Mouse (Mus musculus): ENCODE data around the gene Eef1akmt4.
"Not testable (repeated sequence)": the region's sequence is repeated elsewhere in the genome, so short reads cannot be mapped to it uniquely, and the experiment has no call there.

Gene Eef1akmt4

DNA sequence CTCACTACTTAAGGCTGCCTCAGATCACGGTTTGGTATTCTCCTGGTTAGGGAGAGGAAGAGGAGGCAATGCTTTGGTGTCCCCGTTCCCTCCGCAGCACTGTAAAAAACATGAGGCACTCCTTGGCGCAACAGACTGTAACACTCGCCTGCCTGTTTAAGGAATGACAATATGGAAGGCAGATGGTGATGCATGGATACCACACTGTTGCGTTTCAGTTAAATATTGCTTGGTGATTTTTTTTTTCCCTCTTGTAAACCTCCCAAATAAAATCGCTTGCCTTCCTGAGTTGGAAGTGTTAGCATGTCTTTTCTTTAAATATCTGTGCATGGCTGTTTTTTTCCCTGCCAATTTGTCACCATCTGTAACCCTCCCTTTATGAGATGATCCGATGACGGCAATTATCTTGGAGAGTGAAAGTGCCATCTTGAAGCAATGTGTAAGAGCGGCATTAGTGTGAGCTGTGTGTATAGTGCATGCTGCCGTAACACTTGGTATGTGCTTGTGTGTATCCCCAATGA is 17.5 kb downstream of the Eef1akmt4 start:
- no peak for DNase-seq

DNA sequence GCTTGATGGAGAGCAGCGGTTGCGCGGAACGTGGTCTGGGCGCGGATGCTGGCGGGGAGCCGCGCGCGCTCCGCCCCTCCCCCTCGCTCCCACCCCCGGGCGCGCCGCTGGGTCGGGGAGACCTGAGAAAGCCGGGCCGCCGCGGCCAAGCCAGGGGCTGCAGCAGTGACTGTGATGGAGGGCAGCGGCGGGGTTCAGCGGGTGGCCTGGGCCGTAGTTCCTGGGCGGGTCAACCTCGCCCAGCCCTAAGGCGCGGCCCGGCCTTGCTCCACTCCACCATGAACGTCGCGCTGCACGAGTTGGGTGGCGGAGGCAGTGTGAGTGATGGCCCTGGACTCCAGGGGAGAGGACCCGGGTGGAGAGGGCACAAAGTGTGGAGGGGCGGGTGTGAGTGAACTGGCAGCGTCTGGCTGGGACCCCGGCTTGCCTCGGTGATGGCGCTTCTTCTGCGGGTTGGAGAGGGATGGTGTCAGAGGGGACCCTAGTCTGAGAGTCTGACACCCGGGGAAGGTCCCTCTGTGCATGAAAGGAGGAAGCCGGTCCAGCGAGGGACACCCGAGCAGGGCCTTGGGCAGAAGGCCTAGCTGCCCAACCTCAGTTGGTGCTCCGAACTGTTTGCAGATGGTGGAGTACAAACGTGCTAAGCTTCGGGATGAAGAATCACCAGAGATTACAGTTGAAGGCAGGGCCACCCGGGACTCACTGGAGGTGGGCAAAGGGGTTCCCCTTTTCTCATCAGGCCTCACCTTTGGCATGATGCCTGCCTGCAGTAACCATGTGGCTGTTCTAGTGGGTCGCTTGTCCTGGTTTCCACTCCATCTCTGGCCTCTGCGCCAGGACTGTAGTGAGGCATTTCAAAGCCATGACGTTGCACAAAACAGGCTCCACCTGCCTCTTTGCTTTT is 18.6 kb downstream of the Eef1akmt4 start, which contains the start of gene Ece2:
Ece2 (plus strand) TSS at position 98 of the 904 bp plus-strand sequence.
- peak; percentile 52 for DNase-seq

DNA sequence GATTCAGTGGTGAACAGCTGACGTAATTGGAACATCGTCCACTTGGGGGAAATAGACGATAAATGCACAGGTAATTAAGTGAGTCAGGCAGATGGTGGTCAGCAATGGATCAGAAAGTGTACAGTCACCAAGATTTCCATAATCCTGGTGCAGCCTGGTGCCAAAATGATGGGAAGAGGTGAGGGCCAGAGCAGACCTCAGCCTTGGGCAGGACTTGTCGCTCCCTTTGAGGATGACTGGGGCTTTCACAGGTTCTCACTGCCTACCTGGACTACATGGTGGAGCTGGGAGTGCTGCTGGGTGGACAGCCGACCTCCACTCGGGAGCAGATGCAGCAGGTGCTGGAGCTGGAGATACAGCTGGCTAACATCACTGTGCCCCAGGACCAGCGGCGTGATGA is 26.0 kb downstream of the Eef1akmt4 start:
- no peak for DNase-seq

DNA sequence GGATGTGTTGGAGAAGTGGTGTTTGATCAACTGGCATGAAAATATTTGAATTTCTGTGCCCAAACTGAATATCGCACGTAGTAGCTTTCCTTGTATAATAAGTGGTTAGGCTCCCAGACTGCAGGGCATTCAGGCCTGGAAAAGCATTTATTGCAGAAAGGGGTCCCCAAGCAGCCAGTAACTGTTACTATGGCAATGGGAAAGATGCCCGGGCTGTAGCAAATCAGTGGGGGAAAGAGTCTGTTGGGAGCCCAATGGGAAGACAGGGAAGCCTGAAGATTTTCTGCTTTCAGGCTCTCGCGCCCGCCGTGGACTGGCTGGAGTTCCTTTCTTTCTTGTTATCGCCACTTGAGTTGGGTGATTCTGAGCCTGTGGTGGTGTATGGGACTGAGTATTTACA is 27.0 kb downstream of the Eef1akmt4 start:
- no peak for DNase-seq

DNA sequence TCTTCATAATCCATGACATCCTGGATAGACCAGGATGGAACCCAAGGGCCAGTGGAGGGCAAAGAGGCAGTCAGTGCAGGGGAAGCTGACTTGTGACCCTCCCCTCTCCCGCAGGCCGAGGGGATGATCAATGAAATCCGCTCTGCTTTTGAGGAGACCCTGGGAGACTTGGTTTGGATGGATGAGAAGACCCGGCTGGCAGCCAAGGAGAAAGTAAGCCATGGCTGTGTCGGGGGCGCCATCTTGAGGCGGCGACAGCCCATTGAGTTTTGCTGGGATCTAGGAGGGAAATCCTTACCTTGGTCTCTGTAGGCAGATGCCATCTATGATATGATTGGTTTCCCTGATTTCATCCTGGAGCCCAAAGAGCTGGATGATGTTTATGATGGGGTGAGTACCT is 30.8 kb downstream of the Eef1akmt4 start:
- DNase-seq: peak; percentile 80

DNA sequence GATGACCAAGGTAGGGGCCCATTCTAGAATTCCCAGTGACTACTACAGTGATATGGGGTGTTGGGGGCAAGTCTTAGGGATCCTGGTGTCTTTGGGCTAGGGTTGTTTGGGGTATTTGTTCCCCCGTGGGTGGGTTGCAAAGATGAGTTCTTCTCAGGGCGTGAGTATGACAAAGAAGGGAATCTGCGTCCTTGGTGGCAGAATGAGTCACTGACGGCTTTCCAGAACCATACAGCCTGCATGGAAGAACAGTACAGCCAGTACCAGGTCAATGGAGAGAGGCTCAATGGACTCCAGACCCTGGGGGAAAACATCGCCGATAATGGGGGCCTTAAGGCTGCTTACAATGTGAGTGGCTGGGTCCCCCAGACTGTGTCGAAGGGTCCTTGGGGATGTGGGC is 32.5 kb downstream of the Eef1akmt4 start:
- DNase-seq: no peak

DNA sequence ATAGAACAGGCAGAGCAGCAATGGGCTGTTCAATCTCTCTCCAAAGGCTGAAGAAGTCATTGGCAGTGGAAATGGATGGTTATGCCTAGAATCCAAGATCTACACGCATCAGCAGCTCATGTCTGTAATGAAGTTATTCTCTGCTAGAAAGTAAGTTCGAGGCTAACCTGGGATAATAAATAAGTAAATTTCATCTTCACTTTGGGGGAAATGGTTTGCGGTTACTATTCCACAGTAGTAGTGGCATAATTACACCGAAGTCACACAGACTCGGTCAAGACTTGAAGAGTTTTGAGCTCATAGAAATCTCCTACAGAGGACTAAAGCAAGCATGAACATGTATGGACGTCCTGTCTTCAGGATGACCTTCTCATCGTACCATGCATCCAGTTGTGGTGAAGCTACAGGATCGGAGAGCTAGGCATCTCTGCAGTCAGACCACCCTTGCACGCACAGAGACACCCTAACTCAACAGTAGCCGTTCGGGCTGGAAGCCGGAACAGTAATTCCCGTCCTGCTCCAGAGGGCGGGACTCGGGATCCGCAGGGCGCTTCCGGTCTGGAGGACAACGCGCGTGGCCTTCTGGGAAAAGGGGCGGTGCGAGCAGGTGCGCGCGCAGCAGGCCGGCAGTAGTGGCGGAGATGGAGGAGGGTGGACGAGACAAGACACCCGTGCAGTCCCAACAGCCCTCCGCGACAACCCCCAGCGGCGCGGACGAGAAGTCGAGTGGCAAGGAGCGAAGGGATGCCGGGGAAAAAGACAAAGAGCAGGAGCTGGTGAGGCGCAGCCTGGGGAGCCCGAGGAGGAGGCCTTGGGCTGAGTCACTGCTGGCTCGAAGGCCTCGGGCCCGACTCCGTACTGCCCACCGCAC is 39.9 kb downstream of the Eef1akmt4 start, which contains the start of gene Psmd2:
Psmd2 (plus strand) TSS at position 577 of the 871 bp plus-strand sequence.
- DNase-seq: peak; percentile 98

DNA sequence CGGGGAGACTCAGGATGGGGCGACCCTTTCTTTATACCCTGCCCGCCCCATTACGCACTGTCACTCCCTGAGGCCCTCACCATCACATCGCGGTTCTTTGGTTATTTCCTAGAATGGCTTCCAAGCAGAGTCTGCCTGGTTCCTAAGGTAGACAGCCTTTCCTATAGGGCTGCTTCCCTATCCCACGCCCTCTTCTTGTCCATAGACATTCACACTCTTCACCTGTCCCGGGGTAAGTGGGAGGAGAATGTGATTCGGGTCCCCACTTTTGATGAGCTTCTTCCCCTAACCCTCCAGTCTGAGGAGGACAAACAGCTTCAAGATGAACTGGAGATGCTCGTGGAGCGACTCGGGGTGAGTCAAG is 40.5 kb downstream of the Eef1akmt4 start:
- DNase-seq: no peak

DNA sequence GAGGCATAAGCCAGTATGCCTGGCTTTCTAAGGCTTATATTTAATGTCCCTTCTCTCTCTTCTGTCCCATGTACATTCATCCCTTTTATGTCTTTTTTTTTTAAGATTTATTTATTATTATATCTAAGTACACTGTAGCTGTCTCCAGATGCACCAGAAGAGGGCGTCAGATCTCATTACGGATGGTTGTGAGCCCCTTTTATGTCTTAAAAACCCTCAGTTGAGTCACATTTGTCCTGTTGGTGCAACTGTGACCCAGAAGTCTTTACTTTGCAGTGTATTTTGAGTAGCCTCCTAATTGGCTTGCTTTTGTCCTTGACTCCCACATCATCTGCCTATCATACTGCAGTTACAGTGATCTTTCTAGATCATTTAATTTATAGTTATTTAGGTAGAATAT is 41.9 kb downstream of the Eef1akmt4 start:
- DNase-seq: no peak

DNA sequence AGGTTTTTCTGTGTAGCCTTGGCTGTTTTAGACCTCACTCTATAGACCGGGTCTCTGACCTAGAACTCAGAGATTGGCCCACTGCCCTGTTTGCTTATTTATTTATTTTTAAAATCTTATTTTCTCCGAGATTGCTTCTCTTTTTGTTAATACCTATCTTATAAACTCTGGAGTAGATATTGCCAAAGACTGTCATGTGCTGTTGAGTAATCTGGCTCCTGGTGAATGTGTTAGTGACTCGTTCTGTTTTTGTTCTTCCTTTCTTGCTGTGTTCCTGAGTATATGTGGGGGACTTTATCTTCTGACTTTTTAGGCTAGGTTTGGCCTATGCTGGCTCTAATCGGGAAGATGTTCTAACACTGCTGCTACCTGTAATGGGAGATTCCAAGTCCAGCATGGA is 46.3 kb downstream of the Eef1akmt4 start:
- no peak for DNase-seq

DNA sequence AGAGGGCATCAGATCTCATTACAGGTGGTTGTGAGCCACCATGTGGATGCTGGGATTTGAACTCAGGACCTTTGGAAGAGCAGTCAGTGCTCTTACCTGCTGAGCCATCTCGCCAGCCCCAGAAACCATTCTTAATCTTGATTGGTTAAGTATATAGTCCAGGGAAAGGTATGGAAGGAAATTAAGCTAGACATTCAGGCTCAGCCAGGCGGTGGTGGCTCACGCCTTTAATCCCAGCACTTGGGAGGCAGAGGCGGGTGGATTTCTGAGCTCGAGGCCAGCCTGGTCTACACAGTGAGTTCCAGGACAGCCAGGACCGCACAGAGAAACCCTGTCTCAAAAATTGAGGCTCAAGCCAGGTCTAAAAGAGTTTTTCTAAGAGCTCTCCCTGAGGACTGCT is 56.6 kb downstream of the Eef1akmt4 start, which contains the start of gene Eif4g1:
Eif4g1 (plus strand) TSS at position 301 of the 400 bp plus-strand sequence.
- not testable (repeated sequence) for DNase-seq

Measured in thymus, postnatal 4 days (tissue).